Mouse (Mus musculus): Measurements from ENCODE around the gene Trim63.

DNA sequence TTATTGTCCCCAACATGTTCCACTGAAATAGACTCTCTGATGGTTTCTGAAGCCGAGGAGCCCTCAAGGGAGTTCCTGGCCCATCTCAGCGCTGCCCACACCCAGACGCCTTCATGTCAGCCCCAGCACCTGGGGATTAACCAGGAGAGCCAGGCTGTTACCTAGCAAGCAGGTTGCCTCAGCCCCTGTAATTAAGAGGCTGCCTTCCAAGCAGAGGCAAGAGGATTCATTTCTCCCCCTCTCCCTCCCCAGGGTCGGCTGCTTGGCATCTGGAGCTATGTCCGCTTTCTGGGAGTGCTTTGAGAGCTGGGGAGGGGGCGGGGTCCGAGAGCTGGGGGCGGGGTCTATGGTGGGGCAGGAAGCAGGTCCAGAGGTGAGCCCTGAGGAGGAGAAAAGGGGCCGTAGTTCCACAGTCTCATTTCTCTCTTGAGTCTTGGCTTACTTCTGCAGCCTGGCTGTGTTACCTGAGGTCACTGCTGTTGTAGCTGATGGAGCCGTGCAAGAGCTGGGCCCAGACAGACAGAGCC, 63.2 kb downstream of the Trim63 start:
- TF ChIP-seq MYC (IDR thresholded peaks at IDR 0.05; ENCODE audit: low read depth, low read length) (no peak), E2F4 (IDR thresholded peaks at IDR 0.05; ENCODE audit: insufficient replicate concordance, low read depth, low read length) (no peak)
